Mouse (Mus musculus) ES-Bruce4 (cell line): ENCODE results near the gene Cerk.

Experiments
- CTCF ChIP-seq: IDR thresholded peaks from one replicate; pipeline ENCODE4 v1.8.1; 2011; ENCODE audit warnings: low read depth, low read length
- POLR2A ChIP-seq: IDR thresholded peaks from one replicate; pipeline ENCODE4 v1.8.1; 2011; ENCODE audit warnings: low read length; ENCODE audit not compliant: insufficient read depth

- TF ChIP-seq POLR2A (no peak), CTCF (no peak)
Observed at GRCm38 (mm10) chr15:86176166-86176565, 9.8 kb downstream of the Cerk start.
